Mouse (Mus musculus) subcutaneous adipose tissue, adult 2 months (tissue): ENCODE data around the gene Papolb. TPM values are rescaled to one million over a fixed set of nuclear protein-coding genes. Genes with fewer than 3 reads are reported as not detected.

Experiments
- polyA plus RNA-seq: library from polyadenylated mRNA; depleted of rRNA; stranded (reverse); fragments of >200 nt; gene quantifications from 2 replicates; pipeline ENCODE4 v1.2.3, GENCODE M21; 2012; ENCODE audit warnings: low replicate concordance; rRNA removed

The Papolb gene
- 0.06 and 0.13 TPM in 2 replicates for polyA plus RNA-seq

GRCm38 (mm10) chr5:142529915-142530314 lies at the start of gene Papolb:
TSS of gene Papolb (minus strand) at chr5:142530076.

DNA sequence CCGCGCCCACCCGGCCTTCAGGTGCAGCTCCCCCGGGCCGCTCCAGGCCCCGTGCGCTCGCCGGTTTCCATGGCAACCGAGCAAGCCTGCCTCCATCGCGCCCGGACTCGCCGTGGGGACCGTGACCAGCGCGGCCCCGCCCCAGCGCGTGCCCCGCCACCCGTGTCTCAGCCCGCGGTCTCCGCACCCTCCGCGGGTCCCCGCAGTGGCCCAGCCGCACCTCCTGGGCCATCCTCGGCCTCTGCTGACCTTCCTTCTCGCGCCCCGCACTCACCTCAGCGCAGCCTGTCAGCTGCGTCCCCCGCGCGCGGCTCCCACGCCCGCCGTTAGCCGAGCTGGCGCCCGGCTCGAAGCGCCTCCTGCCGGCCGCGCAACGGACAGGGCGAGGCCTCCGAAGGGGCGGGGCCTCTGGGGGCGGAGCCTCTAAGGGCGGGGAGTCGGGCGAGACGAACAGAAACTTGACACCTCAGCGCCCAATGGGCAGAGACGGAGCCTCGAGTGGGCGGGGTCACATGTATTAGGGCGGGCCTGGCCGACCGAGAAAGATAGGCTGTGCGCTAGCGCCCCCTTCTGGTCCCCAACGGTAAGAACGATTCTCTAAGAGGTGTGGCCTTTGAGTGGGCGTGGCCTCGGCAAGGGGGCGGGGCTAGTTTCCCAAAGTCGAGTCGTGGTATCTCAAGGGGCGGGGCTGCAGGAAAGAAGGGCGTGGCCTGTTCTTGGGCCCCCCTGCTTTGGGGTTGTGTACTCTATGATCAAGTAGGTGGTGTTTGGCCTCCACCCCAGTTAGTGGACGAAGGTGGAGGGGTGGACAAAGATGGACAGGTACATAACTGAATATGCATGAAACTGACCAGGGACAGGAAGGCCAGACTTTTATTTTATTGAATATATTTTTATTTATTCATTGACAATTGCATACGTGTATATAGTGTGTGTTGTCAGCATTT lies 21.1 kb upstream of the Papolb start, which contains the start of gene Radil:
Radil (minus strand) TSS at position 393 of the 947 bp plus-strand sequence.

Other genes starting within 250 kb of the Papolb start
- 11.7 and 24.8 TPM in 2 replicates for gene Foxk1, start 128.6 kb downstream of the Papolb start, polyA plus RNA-seq
- 38.1 and 41.7 TPM in 2 replicates for gene Ap5z1, start 66.1 kb downstream of the Papolb start, polyA plus RNA-seq
- gene Radil, start 21.0 kb upstream of the Papolb start, polyA plus RNA-seq, result 7.7 and 35.8 TPM in 2 replicates
- gene Mmd2, start 78.7 kb upstream of the Papolb start, polyA plus RNA-seq, result 0.60 and 2.1 TPM in 2 replicates
- 56.7 and 59.2 TPM in 2 replicates for gene Wipi2, start 97.6 kb upstream of the Papolb start, polyA plus RNA-seq
- gene Slc29a4, start 162.4 kb upstream of the Papolb start, polyA plus RNA-seq, result 0.63 and 2.8 TPM in 2 replicates